Mouse (Mus musculus): Measurements from ENCODE around the gene Ogfod1. TPM values are rescaled to one million over a fixed set of nuclear protein-coding genes. Genes with fewer than 3 reads are reported as not detected.

Ogfod1 gene
- polyA plus RNA-seq (2016; fragmentation: Nextera tagmentation; extraction: Ambion mirVana), result 13.5 and 15.9 TPM in 2 replicates

GRCm38 (mm10) chr8:94036944-94037524, at the start of gene Ogfod1, which contains the start of gene Nudt21:
TSS of gene Ogfod1 (plus strand) at chr8:94037198.
TSS of gene Nudt21 (minus strand) at chr8:94037031.
- Histone ChIP-seq H3K27me3 (replicated peaks) (no peaks in the 10 kb centered on the region), H3K4me2 (replicated peaks) (peak within 1 kb of the TSS; percentile 77), H3K4me1 (peaks cover 22% of the 10 kb centered on the region), H3K9ac (peak within 1 kb of the TSS; percentile 63), H3K4me3 (peak within 1 kb of the TSS; percentile 72), H3K9me3 (no peaks in the 10 kb centered on the region), H3K27ac (no peak within 1 kb of the TSS), H3K36me3 (no peaks in the 10 kb centered on the region)
- ATAC-seq (ENCODE audit: low FRiP score, low read depth), result peak; percentile 99
- WGBS, result under 1% methylated on average over 41 of the region's 41 CpGs

- Histone ChIP-seq H3K27me3 (replicated peaks) (no peaks in the 10 kb centered on the region), H3K9ac (no peak overlapping the region), H3K4me1 (no peaks in the 10 kb centered on the region), H3K4me2 (replicated peaks) (no peak overlapping the region), H3K4me3 (no peak overlapping the region), H3K9me3 (0 out of 2 replicates have a peak, but pooled peaks cover 5% of the 10 kb centered on the region), H3K27ac (no peak overlapping the region), H3K36me3 (peaks cover 43% of the 10 kb centered on the region)
- WGBS, result 97% methylated on average over 4 of the region's 4 CpGs
- ATAC-seq (ENCODE audit: low FRiP score, low read depth), result no peak
These were observed 47.3 kb upstream of the Ogfod1 start for GRCm38 (mm10) chr8:93989739-93990138.

- no peak overlapping the region for H3K4me2 ChIP-seq (replicated peaks)
- H3K4me1 ChIP-seq, result no peaks in the 10 kb centered on the region
- peaks cover 42% of the 10 kb centered on the region for H3K36me3 ChIP-seq
- no peaks in the 10 kb centered on the region for H3K27me3 ChIP-seq (replicated peaks)
- no peak for ATAC-seq (ENCODE audit: low FRiP score, low read depth)
- WGBS, result 84% methylated on average over 2 of the region's 2 CpGs
- no peak overlapping the region for H3K4me3 ChIP-seq
- H3K9me3 ChIP-seq, result no peaks in the 10 kb centered on the region
- no peak overlapping the region for H3K27ac ChIP-seq
- H3K9ac ChIP-seq, result no peak overlapping the region
These were observed 38.0 kb upstream of the Ogfod1 start for GRCm38 (mm10) chr8:93998961-93999360.

GRCm38 (mm10) chr8:94004139-94004538, 32.9 kb upstream of the Ogfod1 start:
- Histone ChIP-seq H3K9me3 (no peaks in the 10 kb centered on the region), H3K9ac (no peak overlapping the region), H3K4me1 (0 out of 2 replicates have a peak, but pooled peaks cover 5% of the 10 kb centered on the region), H3K36me3 (peaks cover 21% of the 10 kb centered on the region), H3K27ac (no peak overlapping the region), H3K27me3 (replicated peaks) (no peaks in the 10 kb centered on the region), H3K4me3 (no peak overlapping the region), H3K4me2 (replicated peaks) (no peak overlapping the region)
- ATAC-seq (ENCODE audit: low FRiP score, low read depth), result no peak
- 91% methylated on average over 9 of the region's 9 CpGs for WGBS

- Histone ChIP-seq H3K27ac (no peak overlapping the region), H3K4me3 (no peak overlapping the region), H3K9me3 (no peaks in the 10 kb centered on the region), H3K27me3 (replicated peaks) (no peaks in the 10 kb centered on the region), H3K4me1 (peaks cover 29% of the 10 kb centered on the region), H3K36me3 (peaks cover under 1% of the 10 kb centered on the region; the same call in 1 of the 2 replicates), H3K4me2 (replicated peaks) (0 out of 2 replicates have a peak overlapping the region, but pooled peaks have one; percentile 0), H3K9ac (no peak overlapping the region)
- 67% methylated on average over 15 of the region's 15 CpGs for WGBS
- no peak for ATAC-seq (ENCODE audit: low FRiP score, low read depth)
These were observed 27.7 kb upstream of the Ogfod1 start for GRCm38 (mm10) chr8:94009243-94009845.

- WGBS, result 51% methylated on average over 2 of the region's 2 CpGs
- no peak for ATAC-seq (ENCODE audit: low FRiP score, low read depth)
- Histone ChIP-seq H3K9ac (no peak overlapping the region), H3K9me3 (no peaks in the 10 kb centered on the region), H3K27me3 (replicated peaks) (no peaks in the 10 kb centered on the region), H3K36me3 (no peaks in the 10 kb centered on the region), H3K4me2 (replicated peaks) (peak overlapping the region; percentile 84), H3K27ac (no peak overlapping the region), H3K4me1 (peaks cover 29% of the 10 kb centered on the region), H3K4me3 (no peak overlapping the region)
These were observed 26.8 kb upstream of the Ogfod1 start for GRCm38 (mm10) chr8:94010101-94010705.

GRCm38 (mm10) chr8:94011076-94012012, 25.7 kb upstream of the Ogfod1 start:
- peak overlapping the region; percentile 97 for H3K4me3 ChIP-seq
- ATAC-seq (ENCODE audit: low FRiP score, low read depth), result no peak
- H3K27me3 ChIP-seq (replicated peaks), result no peaks in the 10 kb centered on the region
- 4% methylated on average over 48 of the region's 48 CpGs for WGBS
- no peaks in the 10 kb centered on the region for H3K9me3 ChIP-seq
- H3K36me3 ChIP-seq, result no peaks in the 10 kb centered on the region
- peak overlapping the region; percentile 91 for H3K27ac ChIP-seq
- H3K4me2 ChIP-seq (replicated peaks), result peak overlapping the region; percentile 84
- H3K4me1 ChIP-seq, result peaks cover 29% of the 10 kb centered on the region
- H3K9ac ChIP-seq, result peak overlapping the region; percentile 99

- H3K4me1 ChIP-seq, result peaks cover 29% of the 10 kb centered on the region
- H3K27me3 ChIP-seq (replicated peaks), result no peaks in the 10 kb centered on the region
- WGBS, result under 1% methylated on average over 110 of the region's 130 CpGs
- peak within 1 kb of the TSS; percentile 91 for H3K27ac ChIP-seq
- ATAC-seq (ENCODE audit: low FRiP score, low read depth), result peak; percentile 92
- H3K9ac ChIP-seq, result peak within 1 kb of the TSS; percentile 99
- H3K36me3 ChIP-seq, result no peaks in the 10 kb centered on the region
- H3K4me3 ChIP-seq, result peak within 1 kb of the TSS; percentile 97
- H3K4me2 ChIP-seq (replicated peaks), result peak within 1 kb of the TSS; percentile 84
- H3K9me3 ChIP-seq, result no peaks in the 10 kb centered on the region
These were observed 24.7 kb upstream of the Ogfod1 start, which contains the start of gene Amfr for GRCm38 (mm10) chr8:94012013-94012951. TSS of gene Amfr (minus strand) at chr8:94012842.

GRCm38 (mm10) chr8:94013026-94013612, 23.9 kb upstream of the Ogfod1 start:
- H3K9me3 ChIP-seq, result no peaks in the 10 kb centered on the region
- H3K9ac ChIP-seq, result peak overlapping the region; percentile 99
- no peak for ATAC-seq (ENCODE audit: low FRiP score, low read depth)
- H3K27ac ChIP-seq, result peak overlapping the region; percentile 91
- H3K4me3 ChIP-seq, result peak overlapping the region; percentile 97
- peaks cover 29% of the 10 kb centered on the region for H3K4me1 ChIP-seq
- H3K36me3 ChIP-seq, result no peaks in the 10 kb centered on the region
- 46% methylated on average over 7 of the region's 7 CpGs for WGBS
- H3K4me2 ChIP-seq (replicated peaks), result peak overlapping the region; percentile 84
- no peaks in the 10 kb centered on the region for H3K27me3 ChIP-seq (replicated peaks)

- Histone ChIP-seq H3K27ac (no peak overlapping the region), H3K36me3 (peaks cover 81% of the 10 kb centered on the region), H3K4me3 (no peak overlapping the region), H3K9me3 (no peaks in the 10 kb centered on the region), H3K4me1 (no peaks in the 10 kb centered on the region), H3K27me3 (replicated peaks) (no peaks in the 10 kb centered on the region), H3K9ac (no peak overlapping the region), H3K4me2 (replicated peaks) (no peak overlapping the region)
- 95% methylated on average over 6 of the region's 6 CpGs for WGBS
- ATAC-seq (ENCODE audit: low FRiP score, low read depth), result no peak
These were observed 13.1 kb upstream of the Ogfod1 start for GRCm38 (mm10) chr8:94023916-94024315.

Measured in neural tube, embryonic 12.5 days (tissue).